Mouse (Mus musculus) myocyte (in vitro differentiated cells): ENCODE results near the gene Hist1h2bf.
"Not testable (repeated sequence)": the region's sequence is repeated elsewhere in the genome, so short reads cannot be mapped to it uniquely, and the experiment has no call there.

Source experiments
- E2F4 ChIP-seq: IDR thresholded peaks from one replicate; pipeline ENCODE4 v1.6.1; 2011; ENCODE audit warnings: mild to moderate bottlenecking, control low read depth, moderate library complexity; ENCODE audit not compliant: insufficient read depth
- MYOD1 ChIP-seq, 3 experiments: IDR thresholded peaks; one replicate each; pipeline ENCODE4 v1.6.1; 2011; ENCODE audit warnings: control low read depth in 2 of 3, low read depth in 2 of 3, mild to moderate bottlenecking in 2 of 3, moderate library complexity in 1 of 3; ENCODE audit not compliant: insufficient read length in 2 of 3, control insufficient read depth in 1 of 3
- POLR2A ChIP-seq: IDR thresholded peaks from one replicate; pipeline ENCODE4 v1.6.1; 2011; ENCODE audit warnings: low read depth, mild to moderate bottlenecking, control low read depth, moderate library complexity; ENCODE audit not compliant: insufficient read length
- TCF12 ChIP-seq: IDR thresholded peaks from one replicate; pipeline ENCODE4 v1.6.1; 2011; ENCODE audit warnings: mild to moderate bottlenecking, control low read depth; ENCODE audit not compliant: poor library complexity, insufficient read depth, severe bottlenecking
- USF1 ChIP-seq: IDR thresholded peaks from one replicate; pipeline ENCODE4 v1.6.1; 2011; ENCODE audit warnings: low read depth, mild to moderate bottlenecking, control low read depth, moderate library complexity

GRCm38 (mm10) chr13:23571504-23572217 is 2.3 kb downstream of the Hist1h2bf start:
- not testable (repeated sequence) for TF ChIP-seq E2F4; TCF12; USF1; MYOD1 (IDR thresholded peaks at IDR 0.05; ENCODE audit: control insufficient read depth in 1 of 3, insufficient read length in 2 of 3, low read depth in 2 of 3)
- TF ChIP-seq POLR2A = peak; percentile 78
